Mouse (Mus musculus): ENCODE data around the gene Dph7. TPM values are rescaled to one million over a fixed set of nuclear protein-coding genes. Genes with fewer than 3 reads are reported as not detected.

Dph7 gene
- polyA plus RNA-seq, 1 experiment from 2014 or later, result 36.3 TPM

Small RNAs within 50 kb of the gene (microRNA-seq; reads per million reads assigned to microRNA genes)
- gene Gm22875, result not detected

Other genes starting within 250 kb of the Dph7 start
- gene Cacna1b, start 199.2 kb upstream of the Dph7 start, polyA plus RNA-seq (2015; fragmentation: Nextera tagmentation; extraction: Ambion mirVana), result 8.1 and 8.7 TPM in 2 replicates
- gene Ehmt1, start 42.8 kb upstream of the Dph7 start, polyA plus RNA-seq (2015; fragmentation: Nextera tagmentation; extraction: Ambion mirVana), result 139 and 146 TPM in 2 replicates
- 19.2 and 19.7 TPM in 2 replicates for gene Arrdc1, start 27.1 kb upstream of the Dph7 start, polyA plus RNA-seq (2015; fragmentation: Nextera tagmentation; extraction: Ambion mirVana)
- gene Zmynd19, start 12.6 kb upstream of the Dph7 start, polyA plus RNA-seq (2015; fragmentation: Nextera tagmentation; extraction: Ambion mirVana), result 12.3 and 20.4 TPM in 2 replicates
- gene Mrpl41, start 12.7 kb downstream of the Dph7 start, polyA plus RNA-seq (2015; fragmentation: Nextera tagmentation; extraction: Ambion mirVana), result 162 and 172 TPM in 2 replicates
- gene Pnpla7, start 13.6 kb downstream of the Dph7 start, polyA plus RNA-seq (2015; fragmentation: Nextera tagmentation; extraction: Ambion mirVana), result 3.3 and 4.2 TPM in 2 replicates
- gene Nsmf, start 92.0 kb downstream of the Dph7 start, polyA plus RNA-seq (2015; fragmentation: Nextera tagmentation; extraction: Ambion mirVana), result 110 and 115 TPM in 2 replicates
- gene Entpd8, start 117.9 kb downstream of the Dph7 start, polyA plus RNA-seq (2015; fragmentation: Nextera tagmentation; extraction: Ambion mirVana), result not detected in 2 replicates
- gene Noxa1, start 132.7 kb downstream of the Dph7 start, polyA plus RNA-seq (2015; fragmentation: Nextera tagmentation; extraction: Ambion mirVana), result 0.16 TPM in 1 of 2 replicates, not detected in the other
- gene Nrarp, start 218.4 kb downstream of the Dph7 start, polyA plus RNA-seq (2015; fragmentation: Nextera tagmentation; extraction: Ambion mirVana), result 26.8 and 33.9 TPM in 2 replicates
- 1.1 and 1.2 TPM in 2 replicates for gene Tor4a, start 234.5 kb downstream of the Dph7 start, polyA plus RNA-seq (2015; fragmentation: Nextera tagmentation; extraction: Ambion mirVana)
- 113 and 117 TPM in 2 replicates for gene Nelfb, start 249.1 kb downstream of the Dph7 start, polyA plus RNA-seq (2015; fragmentation: Nextera tagmentation; extraction: Ambion mirVana)